Mouse (Mus musculus) heart, postnatal 4 days (tissue): ENCODE data around the gene Efcab10. TPM values are rescaled to one million over a fixed set of nuclear protein-coding genes. Genes with fewer than 3 reads are reported as not detected.

Experiments
- DNase-seq: peaks from one replicate; pipeline ENCODE4 v3.0.0; 2021
- total RNA-seq, 2 experiments: library from RNA; stranded (reverse); gene quantifications; 2 replicates each; pipeline ENCODE4 v1.2.3; 2021

The Efcab10 gene
- total RNA-seq, 2 experiments from 2014 or later = not detected

GRCm38 (mm10) chr12:33427726-33428125 is 33.1 kb downstream of the Efcab10 start:
- no peak for DNase-seq

- peak; percentile 98 for DNase-seq
These were observed 34.9 kb downstream of the Efcab10 start, which contains the start of gene Twistnb for GRCm38 (mm10) chr12:33429387-33430160. Gene Twistnb, plus strand, starts transcription at chr12:33429635.

GRCm38 (mm10) chr12:33433812-33434211 is 39.2 kb downstream of the Efcab10 start:
- no peak for DNase-seq

GRCm38 (mm10) chr12:33434758-33435157 is 40.1 kb downstream of the Efcab10 start:
- no peak for DNase-seq

Other genes starting within 250 kb of the Efcab10 start
- gene Atxn7l1, start 247.2 kb upstream of the Efcab10 start, total RNA-seq = 10 to 100 TPM; 16.8 to 17.5 TPM
- 10 to 100 TPM; 14.2 to 14.5 TPM for gene Twistnb, start 34.8 kb downstream of the Efcab10 start, total RNA-seq